Mouse (Mus musculus) brain, embryonic 14.5 days (tissue): ENCODE data around the gene Bcor.

Experiments
- CTCF ChIP-seq: fragments of 200-500 bp; IDR thresholded peaks from 2 replicates; pipeline ENCODE4 v1.5.1; 2012; ENCODE audit warnings: inconsistent platforms, mild to moderate bottlenecking, moderate library complexity, borderline replicate concordance; ENCODE audit not compliant: insufficient read depth, insufficient read length; ENCODE audit errors: extremely low read depth
- POLR2A ChIP-seq: fragments of 200-500 bp; IDR thresholded peaks from 2 replicates; pipeline ENCODE4 v1.6.1; 2012; ENCODE audit warnings: mild to moderate bottlenecking, inconsistent platforms, borderline replicate concordance; ENCODE audit not compliant: poor library complexity, insufficient read depth, insufficient read length, severe bottlenecking; ENCODE audit errors: extremely low read depth

DNA sequence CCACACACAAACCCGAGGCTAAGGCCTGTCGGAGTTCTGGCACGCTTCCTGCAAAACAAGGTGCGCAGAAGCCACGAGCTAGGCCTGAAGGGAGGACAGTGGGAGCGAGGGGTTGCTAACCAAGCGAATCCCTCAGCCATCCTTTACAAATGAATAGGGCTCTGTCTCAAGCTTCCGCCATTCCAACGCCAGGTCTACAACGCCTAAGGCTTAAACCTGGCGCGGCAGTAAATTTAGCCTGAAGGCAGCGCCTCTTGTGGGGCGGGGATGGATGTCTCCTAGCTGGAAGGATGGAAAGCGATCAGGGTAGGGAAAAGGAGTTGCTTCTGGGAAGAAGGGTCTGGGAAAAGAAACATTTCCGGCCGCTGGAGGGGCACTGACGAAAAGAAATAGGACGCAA lies 160.2 kb downstream of the Bcor start:
- TF ChIP-seq POLR2A (no peak), CTCF (peak; percentile 24; the same call in 1 of the 2 replicates)
